Mouse (Mus musculus) MEL (cell line): ENCODE data around the gene Foxc2. TPM values are rescaled to one million over a fixed set of nuclear protein-coding genes. Genes with fewer than 3 reads are reported as not detected.

Experiments used
- DNase-seq: peaks from one replicate; pipeline ENCODE4 v3.0.0; 2011; ENCODE audit warnings: low read depth, low spot score
- H3K27ac ChIP-seq: 2 replicates; pipeline ENCODE4 v1.5.1; 2012; ENCODE audit warnings: low read depth, mild to moderate bottlenecking, control low read depth, low read length, moderate library complexity; ENCODE audit not compliant: control insufficient read depth
- H3K27me3 ChIP-seq, 2 experiments: fragments of 150-350 bp in 1 of 2; sonication (generic) in 1 of 2; 2 replicates each; pipeline ENCODE4 v1.6.1; 2012; ENCODE audit warnings: low read length in 2 of 2, mild to moderate bottlenecking in 2 of 2, improper control_type of control experiment in 1 of 2, moderate library complexity in 1 of 2; ENCODE audit not compliant: insufficient read depth in 2 of 2, control insufficient read depth in 1 of 2
- H3K36me3 ChIP-seq, 2 experiments: 2 replicates each; pipeline ENCODE4 v1.6.1; 2012 to 2014; ENCODE audit warnings: low read length in 2 of 2, improper control_type of control experiment in 1 of 2, inconsistent platforms in 1 of 2, mild to moderate bottlenecking in 1 of 2; ENCODE audit not compliant: insufficient read depth in 2 of 2, control insufficient read depth in 1 of 2
- H3K4me1 ChIP-seq, 2 experiments: fragments of 150-350 bp in 1 of 2; sonication (generic) in 1 of 2; 2 replicates each; pipeline ENCODE4 v1.6.1; 2012; ENCODE audit warnings: low read length in 2 of 2, improper control_type of control experiment in 1 of 2, mild to moderate bottlenecking in 1 of 2; ENCODE audit not compliant: insufficient read depth in 2 of 2, control insufficient read depth in 1 of 2
- H3K4me3 ChIP-seq, 2 experiments: fragments of 150-350 bp in 1 of 2; sonication (generic) in 1 of 2; 2 replicates each; pipeline ENCODE4 v1.5.1; 2012; ENCODE audit warnings: low read depth in 2 of 2, low read length in 2 of 2, mild to moderate bottlenecking in 2 of 2, moderate library complexity in 2 of 2, control low read depth in 1 of 2, improper control_type of control experiment in 1 of 2; ENCODE audit not compliant: control insufficient read depth in 1 of 2, insufficient read depth in 1 of 2
- H3K79me2 ChIP-seq: 2 replicates; pipeline ENCODE4 v1.6.1; 2012; ENCODE audit warnings: mild to moderate bottlenecking, low read length, moderate library complexity; ENCODE audit not compliant: control insufficient read depth, poor library complexity, insufficient read depth
- H3K9ac ChIP-seq: 2 replicates; pipeline ENCODE4 v1.6.1; 2012; ENCODE audit warnings: low read depth, mild to moderate bottlenecking, control low read depth, low read length, moderate library complexity; ENCODE audit not compliant: control insufficient read depth, poor library complexity, severe bottlenecking
- H3K9me3 ChIP-seq: fragments of 150-350 bp; sonication (generic); replicated peaks from 2 replicates; pipeline ENCODE4 v1.6.1; 2012; ENCODE audit warnings: mild to moderate bottlenecking, low read length, improper control_type of control experiment, moderate library complexity; ENCODE audit not compliant: insufficient read depth
- BHLHE40 ChIP-seq: IDR thresholded peaks from 2 replicates; pipeline ENCODE4 v1.6.1; 2012; ENCODE audit warnings: low read depth, mild to moderate bottlenecking, inconsistent platforms, low read length, improper control_type of control experiment, borderline replicate concordance
- CHD2 ChIP-seq: IDR thresholded peaks from 2 replicates; pipeline ENCODE4 v1.6.1; 2011; ENCODE audit warnings: low read length, improper control_type of control experiment
- CTCF ChIP-seq, 3 experiments: IDR thresholded peaks in 2 of 3; conservative IDR thresholded peaks in 1 of 3; 2 replicates each; pipeline ENCODE4 v1.5.1; 2011 to 2012; ENCODE audit warnings: low read length in 3 of 3, low read depth in 2 of 3, mild to moderate bottlenecking in 2 of 3, improper control_type of control experiment in 1 of 3, inconsistent platforms in 1 of 3, mixed read lengths in 1 of 3, moderate library complexity in 1 of 3; ENCODE audit not compliant: control insufficient read depth in 1 of 3, insufficient read depth in 1 of 3, poor library complexity in 1 of 3, severe bottlenecking in 1 of 3
- E2F4 ChIP-seq: IDR thresholded peaks from 2 replicates; pipeline ENCODE4 v1.6.1; 2011; ENCODE audit warnings: low read depth, low read length, improper control_type of control experiment, borderline replicate concordance
- ELF1 ChIP-seq: IDR thresholded peaks from 2 replicates; pipeline ENCODE4 v1.6.1; 2014; ENCODE audit warnings: low read depth, mild to moderate bottlenecking, inconsistent platforms, low read length, improper control_type of control experiment, moderate library complexity
- EP300 ChIP-seq, 2 experiments: IDR thresholded peaks; 2 replicates each; pipeline ENCODE4 v1.6.1; 2011; ENCODE audit warnings: improper control_type of control experiment in 2 of 2, low read length in 2 of 2, low read depth in 1 of 2, mild to moderate bottlenecking in 1 of 2
- ETS1 ChIP-seq: IDR thresholded peaks from 2 replicates; pipeline ENCODE4 v1.6.1; 2012; ENCODE audit warnings: low read depth, mild to moderate bottlenecking, inconsistent platforms, low read length, improper control_type of control experiment, moderate library complexity
- GABPA ChIP-seq: IDR thresholded peaks from 2 replicates; pipeline ENCODE4 v1.6.1; 2012; ENCODE audit warnings: low read depth, mild to moderate bottlenecking, inconsistent platforms, low read length, improper control_type of control experiment, moderate library complexity
- GATA1 ChIP-seq: IDR thresholded peaks from 2 replicates; pipeline ENCODE4 v1.6.1; 2011; ENCODE audit warnings: low read depth, low read length, improper control_type of control experiment
- HCFC1 ChIP-seq: IDR thresholded peaks from 2 replicates; pipeline ENCODE4 v1.6.1; 2012; ENCODE audit warnings: low read depth, mild to moderate bottlenecking, inconsistent platforms, low read length, improper control_type of control experiment, moderate library complexity
- JUND ChIP-seq: IDR thresholded peaks from 2 replicates; pipeline ENCODE4 v1.6.1; 2011; ENCODE audit warnings: low read depth, mild to moderate bottlenecking, improper control_type of control experiment, low read length
- KAT2A ChIP-seq: conservative IDR thresholded peaks from 2 replicates; pipeline ENCODE4 v1.6.1; 2012; ENCODE audit warnings: low read depth, low read length, improper control_type of control experiment, inconsistent platforms
- MAFK ChIP-seq: IDR thresholded peaks from 2 replicates; pipeline ENCODE4 v1.6.1; 2011; ENCODE audit warnings: low read depth, mild to moderate bottlenecking, low read length, improper control_type of control experiment, borderline replicate concordance
- MAX ChIP-seq: IDR thresholded peaks from 2 replicates; pipeline ENCODE4 v1.6.1; 2011; ENCODE audit warnings: low read length, improper control_type of control experiment
- MAZ ChIP-seq: IDR thresholded peaks from 2 replicates; pipeline ENCODE4 v1.6.1; 2012; ENCODE audit warnings: low read depth, mild to moderate bottlenecking, inconsistent platforms, low read length, improper control_type of control experiment
- MEF2A ChIP-seq: IDR thresholded peaks from 2 replicates; pipeline ENCODE4 v1.6.1; 2014; ENCODE audit warnings: low read depth, mild to moderate bottlenecking, inconsistent platforms, low read length, improper control_type of control experiment; ENCODE audit not compliant: poor library complexity, insufficient replicate concordance, severe bottlenecking; ENCODE audit errors: extremely low read depth
- MXI1 ChIP-seq: IDR thresholded peaks from 2 replicates; pipeline ENCODE4 v1.6.1; 2011; ENCODE audit warnings: mild to moderate bottlenecking, low read depth, low read length, improper control_type of control experiment
- MYC ChIP-seq: IDR thresholded peaks from 2 replicates; pipeline ENCODE4 v1.6.1; 2011; ENCODE audit warnings: low read depth, mild to moderate bottlenecking, low read length, improper control_type of control experiment, moderate library complexity
- NELFE ChIP-seq: IDR thresholded peaks from 2 replicates; pipeline ENCODE4 v1.6.1; 2011; ENCODE audit warnings: low read depth, low read length, improper control_type of control experiment
- NRF1 ChIP-seq: IDR thresholded peaks from 2 replicates; pipeline ENCODE4 v1.6.1; 2014; ENCODE audit warnings: low read depth, mild to moderate bottlenecking, inconsistent platforms, low read length, improper control_type of control experiment, moderate library complexity; ENCODE audit not compliant: poor library complexity, insufficient read depth, severe bottlenecking
- POLR2A ChIP-seq, 2 experiments: IDR thresholded peaks; 2 replicates each; pipeline ENCODE4 v1.6.1; 2011 to 2012; ENCODE audit warnings: low read length in 2 of 2, mild to moderate bottlenecking in 2 of 2, control low read depth in 1 of 2, improper control_type of control experiment in 1 of 2, low read depth in 1 of 2, moderate library complexity in 1 of 2; ENCODE audit not compliant: control insufficient read depth in 1 of 2, insufficient read depth in 1 of 2, poor library complexity in 1 of 2
- POLR2AphosphoS2 ChIP-seq: IDR thresholded peaks from 2 replicates; pipeline ENCODE4 v1.6.1; 2011; ENCODE audit warnings: low read length, improper control_type of control experiment
- RAD21 ChIP-seq: IDR thresholded peaks from 2 replicates; pipeline ENCODE4 v1.6.1; 2011; ENCODE audit warnings: mild to moderate bottlenecking, low read depth, low read length, improper control_type of control experiment
- RCOR1 ChIP-seq: IDR thresholded peaks from 2 replicates; pipeline ENCODE4 v1.6.1; 2012; ENCODE audit warnings: low read depth, mild to moderate bottlenecking, inconsistent platforms, low read length, improper control_type of control experiment
- SIN3A ChIP-seq: IDR thresholded peaks from 2 replicates; pipeline ENCODE4 v1.6.1; 2012; ENCODE audit warnings: low read length, improper control_type of control experiment, inconsistent platforms
- SMC3 ChIP-seq: IDR thresholded peaks from 2 replicates; pipeline ENCODE4 v1.6.1; 2011; ENCODE audit warnings: low read depth, low read length, improper control_type of control experiment
- TAL1 ChIP-seq: IDR thresholded peaks from 2 replicates; pipeline ENCODE4 v1.6.1; 2012; ENCODE audit warnings: mild to moderate bottlenecking, inconsistent platforms, low read length, moderate library complexity, mixed read lengths
- TBP ChIP-seq: IDR thresholded peaks from 2 replicates; pipeline ENCODE4 v1.8.0; 2011; ENCODE audit warnings: low read depth, low read length, improper control_type of control experiment
- TCF12 ChIP-seq: IDR thresholded peaks from 2 replicates; pipeline ENCODE4 v1.6.1; 2014; ENCODE audit warnings: low read depth, mild to moderate bottlenecking, inconsistent platforms, low read length, improper control_type of control experiment, moderate library complexity
- UBTF ChIP-seq: IDR thresholded peaks from 2 replicates; pipeline ENCODE4 v1.6.1; 2012; ENCODE audit warnings: low read depth, mild to moderate bottlenecking, inconsistent platforms, low read length, improper control_type of control experiment, moderate library complexity, borderline replicate concordance; ENCODE audit not compliant: insufficient read depth
- USF2 ChIP-seq, 2 experiments: IDR thresholded peaks; 2 replicates each; pipeline ENCODE4 v1.6.1; 2011 to 2012; ENCODE audit warnings: improper control_type of control experiment in 2 of 2, low read length in 2 of 2, borderline replicate concordance in 1 of 2, inconsistent platforms in 1 of 2, low read depth in 1 of 2, mild to moderate bottlenecking in 1 of 2; ENCODE audit not compliant: insufficient read depth in 1 of 2
- ZC3H11A ChIP-seq: IDR thresholded peaks from 2 replicates; pipeline ENCODE4 v1.6.1; 2012; ENCODE audit warnings: low read depth, mild to moderate bottlenecking, inconsistent platforms, low read length, improper control_type of control experiment
- ZMIZ1 ChIP-seq: IDR thresholded peaks from 2 replicates; pipeline ENCODE4 v1.6.1; 2012; ENCODE audit warnings: low read depth, mild to moderate bottlenecking, inconsistent platforms, low read length, improper control_type of control experiment, moderate library complexity
- ZNF384 ChIP-seq: IDR thresholded peaks from 2 replicates; pipeline ENCODE4 v1.6.1; 2012; ENCODE audit warnings: low read depth, mild to moderate bottlenecking, inconsistent platforms, low read length, improper control_type of control experiment
- polyA plus RNA-seq, 2 experiments: library from polyadenylated mRNA; stranded (reverse) in 1 of 2; unstranded in 1 of 2; fragments of >175 nt in 1 of 2; fragments of >200 nt in 1 of 2; gene quantifications; 2 replicates each; pipeline versions ENCODE4 v1.2.1 to v1.2.4; 2012; ENCODE audit warnings: low replicate concordance in 2 of 2, low read depth in 1 of 2; ENCODE audit not compliant: insufficient read length in 2 of 2, insufficient read depth in 1 of 2, missing spikeins in 1 of 2
- total RNA-seq: library from RNA; depleted of rRNA; stranded (reverse); fragments of 300-350 nt; gene quantifications from 2 replicates; pipeline ENCODE4 v1.2.3, GENCODE M21; 2012; rRNA removed

Foxc2 gene
- total RNA-seq (15.4 and 19.2 TPM in 2 replicates), polyA plus RNA-seq (10 to 100 TPM in 1 of 2 experiments, not detected in 1; 13.6 TPM)

DNA sequence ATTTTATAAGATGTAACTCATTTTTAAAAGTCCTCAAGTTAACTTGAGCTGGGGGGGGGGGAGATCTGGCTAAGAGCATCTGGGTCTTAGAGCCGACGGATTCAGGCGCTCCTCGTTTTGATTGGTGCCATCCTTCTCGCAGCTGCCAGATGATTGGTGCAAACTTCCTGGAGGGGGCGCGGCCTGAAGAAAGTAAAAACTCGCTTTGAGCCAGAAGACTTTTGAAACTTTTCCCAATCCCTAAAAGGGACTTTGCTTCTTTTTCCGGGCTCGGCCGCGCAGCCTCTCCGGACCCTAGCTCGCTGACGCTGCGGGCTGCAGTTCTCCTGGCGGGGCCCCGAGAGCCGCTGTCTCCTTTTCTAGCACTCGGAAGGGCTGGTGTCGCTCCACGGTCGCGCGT lies at the start of gene Foxc2:
Foxc2 (plus strand) TSS at position 224 of the 400 bp plus-strand sequence.
- Histone ChIP-seq H3K36me3 (peaks cover 0 to 8% of the 10 kb centered on the region in 2 experiments; a peak in 3 of 4 replicates), H3K27ac (peak within 1 kb of the TSS; percentile 54)

DNA sequence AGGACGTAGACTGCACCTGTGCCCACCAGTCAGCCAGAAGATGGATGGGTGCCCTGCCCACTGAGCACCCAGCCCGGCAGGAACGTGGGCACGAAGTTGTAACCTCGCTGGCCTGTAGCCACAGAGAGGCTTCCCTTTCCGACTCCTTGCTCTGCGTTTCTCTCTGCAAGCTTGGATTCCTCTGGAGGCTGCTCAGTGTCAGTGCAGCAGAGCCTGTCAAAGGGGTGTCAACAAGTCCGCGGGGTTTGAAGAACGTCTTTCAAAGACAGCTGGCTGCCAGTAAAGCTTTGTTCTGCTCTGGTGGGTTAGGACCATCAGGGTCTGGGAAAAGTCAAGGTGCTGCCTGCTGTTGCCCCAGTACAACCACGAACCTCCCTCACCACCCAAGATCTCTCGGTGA lies 44.5 kb upstream of the Foxc2 start:
- no peak for DNase-seq
- Histone ChIP-seq H3K36me3 (no peaks in the 10 kb centered on the region), H3K4me1 (no peaks in the 10 kb centered on the region), H3K4me3 (no peak overlapping the region), H3K9me3 (no peaks in the 10 kb centered on the region), H3K27me3 (no peaks in the 10 kb centered on the region), H3K9ac (no peak overlapping the region), H3K27ac (no peak overlapping the region), H3K79me2 (no peaks in the 10 kb centered on the region)
- TF ChIP-seq GABPA (no peak), HCFC1 (no peak), NRF1 (no peak), UBTF (no peak), MYC (no peak), CHD2 (no peak), KAT2A (no peak)

More for the DNA sequence above, at the start of gene Foxc2:
- Histone ChIP-seq H3K79me2 (peaks cover 46% of the 10 kb centered on the region), H3K9me3 (no peaks in the 10 kb centered on the region), H3K4me3 (peak within 1 kb of the TSS; percentile 61 to 63), H3K27me3 (no peaks in the 10 kb centered on the region), H3K9ac (peak within 1 kb of the TSS; percentile 64), H3K4me1 (peaks cover 3 to 12% of the 10 kb centered on the region in 2 experiments; a peak in 3 of 4 replicates)
- no peak for TF ChIP-seq MEF2A
- no peak for TF ChIP-seq MXI1
- TF ChIP-seq RAD21 = no peak
- TF ChIP-seq USF2 (IDR thresholded peaks at IDR 0.05; ENCODE audit: borderline replicate concordance in 1 of 2, insufficient read depth in 1 of 2, low read depth in 1 of 2, low read length in 2 of 2) = no peak
- peak in 1 of 2 experiments; percentile 89; a peak in 2 of 4 replicates for TF ChIP-seq POLR2A (IDR thresholded peaks at IDR 0.05; ENCODE audit: control insufficient read depth in 1 of 2, insufficient read depth in 1 of 2, low read depth in 1 of 2, low read length in 2 of 2, poor library complexity in 1 of 2)
- no peak for TF ChIP-seq BHLHE40
- peak; percentile 86 for TF ChIP-seq SIN3A
- no peak for TF ChIP-seq ETS1
- TF ChIP-seq HCFC1 = peak; percentile 63; the same call in 1 of the 2 replicates
- TF ChIP-seq ZNF384 = no peak
- no peak for TF ChIP-seq E2F4
- no peak for TF ChIP-seq CTCF (IDR thresholded peaks at IDR 0.05 in 2 of 3, conservative IDR thresholded peaks at IDR 0.05 in 1 of 3; ENCODE audit: control insufficient read depth in 1 of 3, insufficient read depth in 1 of 3, low read depth in 2 of 3, low read length in 3 of 3, poor library complexity in 1 of 3, severe bottlenecking in 1 of 3)
- TF ChIP-seq TBP = peak; percentile 91
- peak; percentile 58; the same call in 1 of the 2 replicates for TF ChIP-seq POLR2AphosphoS2
- no peak for TF ChIP-seq NRF1
- no peak for TF ChIP-seq SMC3
- no peak for TF ChIP-seq UBTF
- no peak for TF ChIP-seq ZC3H11A
- peak; percentile 73 for TF ChIP-seq NELFE
- TF ChIP-seq EP300 (IDR thresholded peaks at IDR 0.05; ENCODE audit: low read depth in 1 of 2, low read length in 2 of 2) = no peak
- no peak for TF ChIP-seq KAT2A
- TF ChIP-seq GATA1 = no peak
- no peak for TF ChIP-seq MAFK
- TF ChIP-seq MAX = no peak
- no peak for TF ChIP-seq MYC
- peak; percentile 64; the same call in 1 of the 2 replicates for TF ChIP-seq MAZ
- TF ChIP-seq JUND = no peak
- peak; percentile 62; the same call in 1 of the 2 replicates for TF ChIP-seq ZMIZ1
- no peak; the same call in 1 of the 2 replicates for TF ChIP-seq TCF12
- 0 out of 2 replicates have a peak, but pooled peaks have one; percentile 31 for TF ChIP-seq ELF1
- TF ChIP-seq RCOR1 = no peak
- no peak for TF ChIP-seq GABPA
- no peak for TF ChIP-seq TAL1
- DNase-seq = peak; percentile 92
